Mouse (Mus musculus): ENCODE data around the gene Ensa. TPM values are rescaled to one million over a fixed set of nuclear protein-coding genes. Genes with fewer than 3 reads are reported as not detected.

Ensa gene
- total RNA-seq, 2 experiments from 2014 or later, result 65.4 to 117 TPM

GRCm38 (mm10) chr3:95675301-95676092 is 50.7 kb downstream of the Ensa start:
- peak; percentile 53 for ATAC-seq (replicated peaks; ENCODE audit: low FRiP score, poor library complexity, severe bottlenecking)

GRCm38 (mm10) chr3:95676745-95677419 is 52.1 kb downstream of the Ensa start:
- no peak for ATAC-seq (replicated peaks; ENCODE audit: low FRiP score, poor library complexity, severe bottlenecking)

- no peak for ATAC-seq (replicated peaks; ENCODE audit: low FRiP score, poor library complexity, severe bottlenecking)
These were observed 52.8 kb downstream of the Ensa start for GRCm38 (mm10) chr3:95677420-95678090.

- ATAC-seq (replicated peaks; ENCODE audit: low FRiP score, poor library complexity, severe bottlenecking), result no peak
These were observed 54.8 kb downstream of the Ensa start for GRCm38 (mm10) chr3:95679551-95679950.

GRCm38 (mm10) chr3:95680673-95681072 is 55.9 kb downstream of the Ensa start:
- no peak for ATAC-seq (replicated peaks; ENCODE audit: low FRiP score, poor library complexity, severe bottlenecking)

- no peak for ATAC-seq (replicated peaks; ENCODE audit: low FRiP score, poor library complexity, severe bottlenecking)
These were observed 56.6 kb downstream of the Ensa start for GRCm38 (mm10) chr3:95681365-95681764.

Other genes starting within 250 kb of the Ensa start
- not detected in 2 replicates for gene 4930558C23Rik, start 222.2 kb upstream of the Ensa start, total RNA-seq (2015; ENCODE audit: low replicate concordance)
- gene 4930558C23Rik, start 222.2 kb upstream of the Ensa start, total RNA-seq (2017; ENCODE audit: low replicate concordance), result not detected in 2 replicates
- gene Arnt, start 190.6 kb upstream of the Ensa start, total RNA-seq (2015; ENCODE audit: low replicate concordance), result 57.7 and 75.9 TPM in 2 replicates
- gene Arnt, start 190.6 kb upstream of the Ensa start, total RNA-seq (2017; ENCODE audit: low replicate concordance), result 53.8 and 74.5 TPM in 2 replicates
- gene Ctsk, start 125.7 kb upstream of the Ensa start, total RNA-seq (2015; ENCODE audit: low replicate concordance), result 3.4 TPM in 1 of 2 replicates, not detected in the other
- not detected in 2 replicates for gene Ctsk, start 125.7 kb upstream of the Ensa start, total RNA-seq (2017; ENCODE audit: low replicate concordance)
- 97.3 and 108 TPM in 2 replicates for gene Ctss, start 98.2 kb upstream of the Ensa start, total RNA-seq (2015; ENCODE audit: low replicate concordance)
- gene Ctss, start 98.2 kb upstream of the Ensa start, total RNA-seq (2017; ENCODE audit: low replicate concordance), result 104 and 120 TPM in 2 replicates
- gene Hormad1, start 65.3 kb upstream of the Ensa start, total RNA-seq (2015; ENCODE audit: low replicate concordance), result not detected in 2 replicates
- gene Hormad1, start 65.3 kb upstream of the Ensa start, total RNA-seq (2017; ENCODE audit: low replicate concordance), result not detected in 2 replicates
- 73.2 and 104 TPM in 2 replicates for gene Golph3l, start 36.1 kb upstream of the Ensa start, total RNA-seq (2015; ENCODE audit: low replicate concordance)
- 66.4 and 93.1 TPM in 2 replicates for gene Golph3l, start 36.1 kb upstream of the Ensa start, total RNA-seq (2017; ENCODE audit: low replicate concordance)
- gene Mcl1, start 33.8 kb downstream of the Ensa start, total RNA-seq (2015; ENCODE audit: low replicate concordance), result 161 and 212 TPM in 2 replicates
- 104 and 138 TPM in 2 replicates for gene Mcl1, start 33.8 kb downstream of the Ensa start, total RNA-seq (2017; ENCODE audit: low replicate concordance)
- gene Adamtsl4, start 62.9 kb downstream of the Ensa start, total RNA-seq (2015; ENCODE audit: low replicate concordance), result 0.84 TPM in 1 of 2 replicates, not detected in the other
- 0.39 and 1.2 TPM in 2 replicates for gene Adamtsl4, start 62.9 kb downstream of the Ensa start, total RNA-seq (2017; ENCODE audit: low replicate concordance)
- gene Ecm1, start 114.6 kb downstream of the Ensa start, total RNA-seq (2015; ENCODE audit: low replicate concordance), result 6.5 TPM in 1 of 2 replicates, not detected in the other
- gene Ecm1, start 114.6 kb downstream of the Ensa start, total RNA-seq (2017; ENCODE audit: low replicate concordance), result not detected in 2 replicates
- 0.84 and 15.9 TPM in 2 replicates for gene Tars2, start 135.2 kb downstream of the Ensa start, total RNA-seq (2015; ENCODE audit: low replicate concordance)
- 8.0 and 20.9 TPM in 2 replicates for gene Tars2, start 135.2 kb downstream of the Ensa start, total RNA-seq (2017; ENCODE audit: low replicate concordance)
- 23.5 and 24.9 TPM in 2 replicates for gene Rprd2, start 193.9 kb downstream of the Ensa start, total RNA-seq (2015; ENCODE audit: low replicate concordance)
- gene Rprd2, start 193.9 kb downstream of the Ensa start, total RNA-seq (2017; ENCODE audit: low replicate concordance), result 21.3 and 24.0 TPM in 2 replicates
- gene Prpf3, start 230.9 kb downstream of the Ensa start, total RNA-seq (2015; ENCODE audit: low replicate concordance), result 56.2 and 83.6 TPM in 2 replicates
- gene Prpf3, start 230.9 kb downstream of the Ensa start, total RNA-seq (2017; ENCODE audit: low replicate concordance), result 37.7 and 84.2 TPM in 2 replicates
- 43.2 and 59.5 TPM in 2 replicates for gene Mrps21, start 246.5 kb downstream of the Ensa start, total RNA-seq (2015; ENCODE audit: low replicate concordance)
- 102 and 123 TPM in 2 replicates for gene Mrps21, start 246.5 kb downstream of the Ensa start, total RNA-seq (2017; ENCODE audit: low replicate concordance)

Measured in erythroid progenitor cell, adult 5-6 weeks (primary cell).